Mouse (Mus musculus): ENCODE measurements around the gene Pgpep1l.

Gene Pgpep1l

GRCm38 (mm10) chr7:68218879-68219278 is 45.2 kb downstream of the Pgpep1l start:
- no peak for DNase-seq (ENCODE audit: inconsistent age in 2 of 2, low spot score in 1 of 2)

DNA sequence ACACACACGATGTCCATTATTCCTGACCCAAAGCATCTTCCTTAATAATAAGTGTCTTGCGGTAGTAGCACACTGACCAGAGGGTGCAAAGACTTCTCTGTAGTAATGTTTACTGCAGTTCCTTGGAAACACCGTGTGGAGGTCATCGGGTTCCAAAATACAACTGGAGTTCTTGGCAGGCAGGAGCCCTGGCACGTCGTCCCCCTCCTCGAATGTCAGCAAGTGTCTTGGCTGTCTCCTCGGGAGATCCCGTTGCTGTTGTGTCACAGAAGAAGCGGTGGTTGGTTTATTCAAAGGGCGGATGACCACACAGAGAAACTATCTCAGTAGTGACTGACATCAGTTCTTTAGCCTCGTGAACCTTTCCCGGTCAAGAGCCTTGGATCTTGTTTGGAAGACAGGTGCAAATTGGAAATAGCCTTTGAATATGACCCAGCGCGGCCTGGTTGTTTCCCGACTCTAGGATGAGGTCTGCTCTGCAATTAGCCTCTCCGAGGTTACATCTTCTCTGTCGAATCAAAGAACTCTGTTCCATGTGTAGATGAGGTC is 48.4 kb downstream of the Pgpep1l start:
- no peak for DNase-seq (ENCODE audit: inconsistent age in 2 of 2, low spot score in 1 of 2)

GRCm38 (mm10) chr7:68213842-68214241 is 50.2 kb downstream of the Pgpep1l start:
- no peak for DNase-seq (ENCODE audit: inconsistent age in 2 of 2, low spot score in 1 of 2)

DNA sequence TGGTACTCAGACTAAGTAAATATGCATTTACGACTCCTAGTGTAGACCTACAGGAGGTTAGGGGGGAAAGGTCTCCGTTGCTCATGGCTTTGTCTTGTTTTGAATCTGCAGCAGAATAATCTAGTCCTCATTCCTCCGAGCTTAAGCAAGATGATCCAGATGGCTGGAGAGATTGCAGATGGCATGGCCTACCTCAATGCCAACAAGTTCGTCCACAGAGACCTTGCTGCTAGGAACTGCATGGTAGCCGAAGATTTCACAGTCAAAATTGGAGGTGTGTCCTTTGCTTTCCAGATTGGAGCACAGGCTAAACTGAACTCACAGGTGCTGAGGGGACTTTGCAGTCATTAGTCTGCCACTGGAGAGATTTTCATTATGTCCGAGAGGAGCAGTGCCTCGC is 52.1 kb downstream of the Pgpep1l start:
- DNase-seq (ENCODE audit: inconsistent age in 2 of 2, low spot score in 1 of 2) = no peak

DNA sequence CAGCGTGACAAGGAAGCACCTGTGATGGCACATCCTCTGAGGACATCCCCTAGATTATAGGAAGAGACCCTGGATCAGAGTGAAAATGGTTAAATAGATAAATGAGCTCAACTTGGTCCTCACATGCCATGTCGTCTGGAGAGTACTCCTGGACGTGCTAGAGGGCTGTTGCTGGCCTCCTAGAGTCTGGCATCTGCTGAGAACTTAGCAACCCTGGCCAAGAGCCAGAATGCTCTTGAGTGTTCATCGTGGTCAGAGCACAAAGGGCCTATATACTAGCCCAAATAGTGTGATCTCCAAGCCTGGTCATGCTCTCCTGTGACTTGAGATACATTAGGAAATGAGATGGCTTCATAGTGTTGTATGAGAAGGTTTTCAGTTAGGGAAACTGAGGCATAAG is 53.6 kb downstream of the Pgpep1l start:
- no peak for DNase-seq (ENCODE audit: inconsistent age in 2 of 2, low spot score in 1 of 2)

- no peak for DNase-seq (ENCODE audit: inconsistent age in 2 of 2, low spot score in 1 of 2)
Measured at GRCm38 (mm10) chr7:68209039-68209438, 55.0 kb downstream of the Pgpep1l start.

- DNase-seq (ENCODE audit: inconsistent age in 2 of 2, low spot score in 1 of 2) = no peak
Measured at GRCm38 (mm10) chr7:68205776-68206427, 58.1 kb downstream of the Pgpep1l start.

- no peak for DNase-seq (ENCODE audit: inconsistent age in 2 of 2, low spot score in 1 of 2)
Measured at GRCm38 (mm10) chr7:68199609-68200008, 64.4 kb downstream of the Pgpep1l start.

DNA sequence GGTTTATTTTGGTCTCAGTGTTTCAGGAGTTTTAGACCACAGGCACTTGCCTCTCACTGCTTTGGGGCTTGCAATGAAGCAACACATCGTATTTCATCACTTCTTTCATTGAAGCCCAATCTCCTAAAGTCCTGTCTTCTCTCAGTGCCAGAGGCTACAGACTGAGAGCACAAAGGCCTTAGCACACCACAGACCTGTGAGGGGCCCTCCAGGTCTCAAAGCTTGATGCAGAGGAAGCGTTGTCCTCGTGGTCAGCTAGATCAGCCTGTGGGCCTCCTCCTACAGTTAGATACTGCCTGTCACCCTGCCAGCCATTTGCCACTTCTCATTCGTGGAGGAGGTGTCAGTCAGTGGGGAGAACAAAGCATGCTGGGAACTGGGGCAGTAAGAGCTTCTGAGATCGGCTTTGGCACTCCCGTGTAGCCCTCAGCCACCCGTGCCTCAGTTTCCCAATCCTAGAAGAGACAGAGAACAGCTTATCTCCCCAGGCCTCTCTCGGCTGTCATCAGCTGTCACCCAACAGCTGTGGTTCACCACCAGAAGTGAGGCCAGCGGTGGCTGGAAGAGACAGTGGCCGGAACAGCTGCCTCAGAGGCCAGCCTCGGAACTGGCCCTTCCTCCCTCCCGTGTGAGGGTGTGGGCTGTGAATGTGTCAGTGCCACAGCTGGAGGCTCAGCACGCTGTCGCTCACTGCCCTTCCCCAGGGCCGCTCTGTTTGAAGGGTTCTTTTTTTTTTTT is 69.9 kb downstream of the Pgpep1l start:
- no peak for DNase-seq (ENCODE audit: inconsistent age in 2 of 2, low spot score in 1 of 2)

DNA sequence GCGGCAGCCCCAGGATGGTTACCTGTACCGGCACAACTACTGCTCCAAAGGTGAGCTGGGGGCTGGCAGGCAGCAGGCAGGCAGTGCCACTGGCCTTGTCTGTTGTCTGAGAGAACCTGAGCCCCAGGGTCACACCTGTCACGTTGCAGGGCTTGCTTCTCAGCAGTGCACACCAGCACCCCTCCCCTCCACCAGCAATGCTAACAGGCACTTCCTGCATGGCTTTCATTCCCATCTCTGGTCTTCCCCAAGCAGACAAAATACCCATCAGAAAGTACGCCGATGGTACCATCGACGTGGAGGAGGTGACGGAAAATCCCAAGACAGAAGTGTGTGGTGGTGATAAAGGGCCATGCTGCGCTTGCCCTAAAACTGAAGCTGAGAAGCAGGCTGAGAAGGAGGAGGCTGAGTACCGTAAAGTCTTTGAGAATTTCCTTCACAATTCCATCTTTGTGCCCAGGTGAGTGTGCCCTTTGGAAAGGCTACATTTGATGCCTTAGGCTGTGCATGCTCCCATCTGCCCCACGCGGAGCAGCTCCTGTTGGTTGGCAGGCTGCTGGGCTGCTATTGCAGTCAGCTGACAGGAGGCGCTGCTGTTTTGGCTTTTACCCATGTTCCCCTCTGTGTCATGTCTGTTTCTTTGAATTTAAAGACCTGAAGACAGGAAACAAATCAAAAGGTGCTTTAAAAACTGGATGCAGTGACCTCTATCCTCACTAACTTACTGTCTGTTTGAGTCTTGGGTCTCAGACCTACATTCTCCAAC is 74.2 kb downstream of the Pgpep1l start:
- no peak for DNase-seq (ENCODE audit: inconsistent age in 2 of 2, low spot score in 1 of 2)

DNA sequence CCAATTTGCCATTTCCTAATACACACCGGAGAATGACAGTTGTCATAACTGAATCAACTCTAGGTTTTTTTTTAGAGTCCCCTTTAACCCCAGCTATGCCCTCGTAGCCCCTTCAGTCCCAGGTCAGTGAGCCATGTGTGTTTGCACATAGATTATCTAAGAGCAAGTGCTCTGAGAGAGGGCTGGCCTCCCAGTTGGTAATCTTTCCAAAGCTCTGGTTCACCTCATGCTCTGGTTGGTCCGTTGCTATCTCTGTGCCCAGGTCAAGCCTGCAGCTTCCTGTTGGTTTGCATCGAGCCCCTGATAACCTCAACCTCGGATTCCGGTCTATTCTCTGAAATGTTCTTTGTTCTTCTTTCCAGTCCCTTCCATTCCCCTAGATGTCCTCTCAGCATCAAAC is 74.8 kb downstream of the Pgpep1l start:
- no peak for DNase-seq (ENCODE audit: inconsistent age in 2 of 2, low spot score in 1 of 2)
